Mouse (Mus musculus) limb, embryonic 11.5 days (tissue): Measurements from ENCODE around the gene Mast3. TPM values are rescaled to one million over a fixed set of nuclear protein-coding genes. Genes with fewer than 3 reads are reported as not detected.

ENCODE experiments used
- ATAC-seq: fragments of 200-750 bp; cut with Nextera tagmentation; 2 replicates; pipeline ENCODE4 v1.8.0; 2017; ENCODE audit warnings: low read depth; ENCODE audit not compliant: insufficient number of reproducible peaks, low FRiP score, low TSS enrichment
- DNase-seq: peaks from one replicate; pipeline ENCODE4 v3.0.0-alpha.2; 2015; ENCODE audit warnings: low spot score
- H3K27ac ChIP-seq: fragments of 300-500 bp; sonication (generic); replicated peaks from 2 replicates; pipeline ENCODE4 v1.5.1; 2014; ENCODE audit warnings: low read depth, mild to moderate bottlenecking, low read length
- H3K27me3 ChIP-seq: fragments of 300-500 bp; sonication (generic); 2 replicates; pipeline ENCODE4 v1.6.1; 2014; ENCODE audit warnings: mild to moderate bottlenecking, low read length, mixed read lengths; ENCODE audit not compliant: control insufficient read depth, insufficient read depth
- H3K36me3 ChIP-seq: fragments of 300-500 bp; sonication (generic); 2 replicates; pipeline ENCODE4 v1.6.1; 2014; ENCODE audit warnings: mild to moderate bottlenecking, low read length, moderate library complexity, mixed read lengths; ENCODE audit not compliant: control insufficient read depth, insufficient read depth
- H3K4me1 ChIP-seq: fragments of 300-500 bp; sonication (generic); 2 replicates; pipeline ENCODE4 v1.6.1; 2014; ENCODE audit warnings: low read length, mixed read lengths; ENCODE audit not compliant: control insufficient read depth, insufficient read depth
- H3K4me2 ChIP-seq: fragments of 300-500 bp; sonication (generic); 2 replicates; pipeline ENCODE4 v1.6.1; 2014; ENCODE audit warnings: low read depth, mild to moderate bottlenecking, moderate library complexity; ENCODE audit not compliant: severe bottlenecking
- H3K4me3 ChIP-seq: fragments of 300-500 bp; sonication (generic); 2 replicates; pipeline ENCODE4 v1.5.1; 2014; ENCODE audit warnings: low read depth, low read length
- H3K9ac ChIP-seq: fragments of 300-500 bp; sonication (generic); 2 replicates; pipeline ENCODE4 v1.6.1; 2014; ENCODE audit warnings: mild to moderate bottlenecking, low read length
- H3K9me3 ChIP-seq: fragments of 300-500 bp; sonication (generic); 2 replicates; pipeline ENCODE4 v1.6.1; 2016; ENCODE audit warnings: low read length; ENCODE audit not compliant: control insufficient read depth
- WGBS: fragments of 180-500 bp; shearing (Covaris S2); extraction: QIAGEN DNeasy Blood & Tissue Kit; methylation state at CpG from one replicate; pipeline ENCODE4 v1.1.7; 2014; 5-methylcytosine and 5-hydroxymethylcytosine counted together
- polyA plus RNA-seq: library from polyadenylated mRNA; unstranded; fragments of >200 nt; fragmentation: Nextera tagmentation; extraction: Ambion mirVana; gene quantifications from 2 replicates; pipeline ENCODE4 v1.2.1, GENCODE M21; 2014

Gene Mast3
- polyA plus RNA-seq, 1 experiment from 2014 or later, result 14.6 TPM

DNA sequence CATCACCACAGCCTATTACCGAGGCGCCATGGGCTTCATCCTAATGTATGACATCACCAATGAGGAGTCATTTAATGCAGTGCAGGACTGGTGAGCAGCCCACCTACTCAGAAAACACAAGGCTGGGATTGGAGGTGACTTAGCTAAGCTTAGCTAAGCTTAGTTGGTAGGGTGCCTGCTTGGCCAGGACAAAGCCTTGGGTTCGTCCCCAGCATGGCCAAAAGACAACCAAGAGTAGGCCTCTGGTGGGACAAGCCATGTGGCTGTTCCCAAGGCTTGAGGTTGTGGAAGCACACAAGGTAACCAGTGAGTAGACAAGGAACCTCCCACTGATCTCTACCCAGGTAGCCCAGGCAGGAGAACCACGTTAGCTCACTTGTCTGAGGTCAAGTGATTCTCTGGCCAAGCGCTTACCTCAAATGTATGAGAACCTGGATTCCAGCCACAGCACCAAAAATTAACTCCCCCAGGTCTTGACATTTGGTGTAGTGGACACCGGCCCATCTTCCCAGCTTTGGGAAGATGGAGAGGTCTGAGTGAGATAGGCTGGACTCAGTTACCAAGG is 48.3 kb downstream of the Mast3 start:
- no peak for ATAC-seq
- H3K36me3 ChIP-seq, result peaks cover 3% of the 10 kb centered on the region; the same call in 1 of the 2 replicates
- H3K4me3 ChIP-seq, result no peak overlapping the region
- H3K4me1 ChIP-seq, result peaks cover 14% of the 10 kb centered on the region
- no peak overlapping the region for H3K4me2 ChIP-seq
- no peak overlapping the region for H3K9ac ChIP-seq
- WGBS, result 92% methylated on average over 6 of the region's 6 CpGs
- no peaks in the 10 kb centered on the region for H3K9me3 ChIP-seq
- H3K27ac ChIP-seq, result no peak overlapping the region
- H3K27me3 ChIP-seq, result no peaks in the 10 kb centered on the region
- no peak for DNase-seq

DNA sequence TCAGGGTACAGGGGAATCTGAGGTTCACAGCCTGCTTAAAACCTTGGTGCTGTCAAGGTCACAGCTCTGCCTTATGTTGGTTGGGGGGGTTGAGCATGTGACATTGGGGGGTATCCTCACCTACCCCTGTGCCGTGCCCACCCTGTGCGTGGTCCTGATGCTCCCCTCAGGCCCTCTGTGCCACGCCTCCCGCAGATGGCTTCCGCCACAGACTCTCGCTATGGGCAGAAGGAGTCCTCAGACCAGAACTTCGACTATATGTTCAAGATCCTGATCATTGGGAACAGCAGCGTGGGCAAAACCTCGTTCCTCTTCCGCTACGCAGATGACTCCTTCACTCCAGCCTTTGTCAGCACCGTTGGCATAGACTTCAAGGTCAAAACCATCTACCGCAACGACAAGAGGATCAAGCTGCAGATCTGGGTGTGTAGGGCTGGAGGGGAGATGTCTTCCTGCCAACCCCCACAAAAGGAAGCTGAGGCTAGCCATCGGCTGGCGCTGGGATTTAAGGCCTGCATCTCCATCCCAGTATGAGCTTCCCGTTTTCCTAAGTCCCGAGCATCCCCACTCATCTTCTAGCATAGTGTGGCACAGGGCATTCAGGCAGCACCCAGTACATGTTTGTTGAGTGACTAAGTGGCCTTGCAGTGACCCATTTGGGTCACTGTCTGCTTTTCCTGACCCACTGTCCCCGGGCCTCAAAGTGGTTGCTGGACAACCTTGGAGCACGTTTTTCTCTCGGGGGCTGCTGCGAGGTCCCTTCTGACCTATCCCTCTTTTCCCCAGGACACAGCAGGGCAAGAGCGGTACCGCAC is 49.0 kb downstream of the Mast3 start:
- no peaks in the 10 kb centered on the region for H3K27me3 ChIP-seq
- peak overlapping the region; percentile 84; the same call in 1 of the 2 replicates for H3K4me2 ChIP-seq
- no peak for DNase-seq
- no peak overlapping the region for H3K9ac ChIP-seq
- no peak overlapping the region for H3K27ac ChIP-seq
- peaks cover 14% of the 10 kb centered on the region for H3K4me1 ChIP-seq
- 84% methylated on average over 24 of the region's 24 CpGs for whole genome bisulfite sequencing
- no peak overlapping the region for H3K4me3 ChIP-seq
- H3K36me3 ChIP-seq, result peaks cover 3% of the 10 kb centered on the region; the same call in 1 of the 2 replicates
- H3K9me3 ChIP-seq, result no peaks in the 10 kb centered on the region
- no peak for ATAC-seq

DNA sequence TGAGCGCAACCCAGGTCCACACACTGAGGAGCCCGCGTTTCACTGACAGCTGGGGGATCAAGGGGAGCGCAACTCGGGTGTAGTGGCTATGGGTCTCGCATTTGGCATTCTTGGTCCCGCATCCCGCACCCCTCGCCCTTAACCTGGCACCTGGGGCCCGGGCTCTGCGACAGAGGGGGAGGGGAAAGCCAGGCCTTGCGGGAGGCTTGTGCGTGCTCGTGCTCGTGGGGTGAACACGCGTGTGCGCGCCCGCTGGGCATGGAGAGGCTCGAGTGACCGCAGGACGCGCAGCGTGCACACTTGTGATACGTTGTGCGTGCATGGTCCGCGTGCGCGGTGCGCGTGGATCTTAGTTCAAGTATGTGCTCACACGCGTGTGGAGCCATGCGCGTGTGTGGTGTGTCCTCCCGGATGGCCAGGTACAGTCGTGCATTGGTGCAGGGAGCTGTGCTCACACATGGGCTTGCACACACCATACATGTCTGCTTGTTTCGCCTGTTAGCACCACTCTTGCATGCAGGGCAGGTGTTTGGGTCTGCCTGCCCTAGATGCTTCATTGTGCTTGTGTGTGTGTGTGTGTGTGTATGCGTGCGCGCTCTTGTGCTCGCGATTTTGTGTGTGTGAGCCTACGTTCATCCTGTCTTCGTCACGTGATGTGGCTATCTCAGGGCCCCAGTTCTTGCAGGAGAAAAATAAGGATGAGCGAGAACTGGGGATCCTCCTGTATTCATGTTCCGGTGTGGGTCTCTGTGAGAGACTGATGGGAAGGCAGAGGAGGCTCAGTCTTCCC is 49.8 kb downstream of the Mast3 start:
- H3K9ac ChIP-seq, result peak overlapping the region; percentile 64
- WGBS, result 17% methylated on average over 50 of the region's 50 CpGs
- DNase-seq, result peak; percentile 65
- H3K4me3 ChIP-seq, result peak overlapping the region; percentile 60
- H3K27ac ChIP-seq, result no peak overlapping the region
- H3K27me3 ChIP-seq, result no peaks in the 10 kb centered on the region
- H3K9me3 ChIP-seq, result no peaks in the 10 kb centered on the region
- H3K4me1 ChIP-seq, result peaks cover 14% of the 10 kb centered on the region
- H3K4me2 ChIP-seq, result peak overlapping the region; percentile 84
- H3K36me3 ChIP-seq, result peaks cover 3% of the 10 kb centered on the region; the same call in 1 of the 2 replicates
- ATAC-seq, result peak; percentile 4

DNA sequence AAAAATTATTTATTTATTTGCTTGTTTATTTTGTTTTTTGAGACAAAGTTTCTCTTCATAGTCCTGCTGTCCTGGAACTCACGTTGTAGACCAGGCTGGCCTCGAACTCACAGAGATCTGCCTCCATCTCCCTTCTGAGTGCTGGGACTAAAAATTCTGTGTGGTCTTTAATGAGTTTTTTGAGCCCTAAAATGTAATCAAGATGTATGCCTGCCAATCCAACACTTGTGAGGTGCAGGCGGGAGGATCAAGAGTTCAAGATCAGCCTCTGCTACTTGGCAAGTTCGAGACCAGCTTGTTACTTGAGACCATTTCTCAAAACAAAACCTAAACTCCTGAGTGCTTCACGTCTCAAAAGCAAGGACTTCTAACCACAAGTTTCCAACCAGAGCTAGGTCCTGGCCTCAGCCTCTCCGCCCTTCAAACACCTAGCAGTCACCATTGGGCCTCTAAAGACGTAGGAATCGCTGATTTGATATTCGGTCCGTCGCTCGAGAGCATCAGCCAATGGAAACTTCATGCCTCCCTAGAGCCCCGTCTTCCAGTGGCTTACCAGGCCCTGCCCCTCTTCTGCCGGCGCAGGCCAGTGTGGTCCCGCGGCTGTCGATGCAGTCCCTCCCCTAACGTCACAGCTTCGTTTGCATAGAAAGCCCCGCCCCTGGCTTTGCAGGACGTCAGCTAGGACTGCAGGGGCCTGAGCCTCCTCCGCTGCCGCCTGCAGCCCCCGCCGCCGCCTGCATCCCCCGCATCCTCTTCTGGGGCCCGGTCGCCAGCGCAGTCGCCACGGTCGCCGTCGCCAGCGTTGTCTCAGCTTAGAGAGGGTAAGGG is 50.6 kb downstream of the Mast3 start, which contains the start of gene Rab3a:
Gene Rab3a (plus strand): TSS at position 637 of the 828 bp plus-strand sequence.
- no peaks in the 10 kb centered on the region for H3K9me3 ChIP-seq
- peak; percentile 97 for DNase-seq
- WGBS, result 7% methylated on average over 37 of the region's 37 CpGs
- H3K4me2 ChIP-seq, result peak within 1 kb of the TSS; percentile 84
- H3K4me3 ChIP-seq, result peak within 1 kb of the TSS; percentile 60
- peak; percentile 92 for ATAC-seq
- H3K27ac ChIP-seq, result no peak within 1 kb of the TSS
- peaks cover 3% of the 10 kb centered on the region; the same call in 1 of the 2 replicates for H3K36me3 ChIP-seq
- peak within 1 kb of the TSS; percentile 64 for H3K9ac ChIP-seq
- peaks cover 11% of the 10 kb centered on the region for H3K4me1 ChIP-seq
- H3K27me3 ChIP-seq, result no peaks in the 10 kb centered on the region

DNA sequence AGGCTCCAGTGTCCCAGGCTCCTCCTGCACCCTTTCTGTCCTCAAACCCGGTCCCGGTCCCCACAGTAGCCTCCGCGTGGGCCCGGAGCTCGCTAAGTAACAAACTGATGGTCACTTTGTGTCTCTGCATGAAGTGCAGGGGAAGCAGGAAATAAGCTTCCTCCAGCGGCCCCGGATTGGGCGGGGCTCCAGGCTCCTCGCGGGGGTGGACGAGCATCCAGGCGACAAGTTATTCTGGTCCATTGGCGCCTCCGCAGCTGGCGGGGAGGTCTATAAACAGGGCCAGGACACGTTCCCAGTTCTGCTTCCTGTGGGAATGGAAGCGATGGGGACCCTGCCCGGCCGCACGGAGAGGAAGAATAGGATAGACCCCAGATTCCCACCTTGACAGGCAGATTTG is 51.7 kb downstream of the Mast3 start:
- peak overlapping the region; percentile 58; the same call in 1 of the 2 replicates for H3K27ac ChIP-seq
- peak; percentile 55 for DNase-seq
- no peaks in the 10 kb centered on the region; the same call in 1 of the 2 replicates for H3K36me3 ChIP-seq
- no peak for ATAC-seq
- no peaks in the 10 kb centered on the region for H3K9me3 ChIP-seq
- peaks cover 11% of the 10 kb centered on the region for H3K4me1 ChIP-seq
- WGBS, result 19% methylated on average over 21 of the region's 21 CpGs
- H3K9ac ChIP-seq, result peak overlapping the region; percentile 37; the same call in 1 of the 2 replicates
- no peaks in the 10 kb centered on the region; the same call in 1 of the 2 replicates for H3K27me3 ChIP-seq
- peak overlapping the region; percentile 22; the same call in 1 of the 2 replicates for H3K4me2 ChIP-seq
- H3K4me3 ChIP-seq, result no peak overlapping the region

DNA sequence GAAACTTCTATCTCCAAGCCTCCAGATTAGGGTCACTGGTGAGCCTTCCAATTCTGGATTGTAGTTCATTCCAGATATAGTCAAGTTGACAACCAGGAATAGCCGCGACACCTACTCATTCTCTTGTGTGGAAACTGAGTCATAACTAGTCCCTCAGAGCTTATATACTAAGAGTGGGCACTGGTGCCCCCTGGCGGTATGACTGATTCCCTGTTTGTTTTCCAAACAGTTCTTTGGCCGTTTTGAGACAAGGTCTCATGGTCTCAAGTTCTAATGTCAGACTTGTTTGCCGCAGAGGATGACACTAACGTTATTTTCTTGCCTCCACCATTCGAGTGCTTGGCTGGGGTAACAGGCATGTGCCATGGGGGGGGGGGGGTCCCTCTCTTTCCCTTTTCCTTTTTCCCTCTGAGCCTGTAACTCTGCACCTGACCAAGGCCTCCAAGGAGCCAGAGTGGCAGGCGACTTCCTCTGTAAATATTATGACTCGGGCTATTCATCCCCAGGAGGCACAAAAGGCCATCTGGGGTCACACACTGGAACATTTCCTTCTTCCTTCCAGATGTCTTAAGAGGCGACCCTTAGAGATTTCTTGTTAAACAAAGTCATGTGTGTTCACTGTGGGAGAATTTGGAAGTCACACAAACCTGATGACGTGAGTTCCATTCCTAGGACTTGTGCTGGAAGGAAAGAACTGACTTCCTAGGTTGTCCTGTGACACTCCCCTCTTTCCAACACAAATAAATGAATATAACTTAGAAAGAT is 52.7 kb downstream of the Mast3 start:
- Histone ChIP-seq H3K9me3 (no peaks in the 10 kb centered on the region), H3K36me3 (no peaks in the 10 kb centered on the region; the same call in 1 of the 2 replicates), H3K4me2 (no peak overlapping the region), H3K4me3 (no peak overlapping the region), H3K27me3 (peaks cover 6% of the 10 kb centered on the region), H3K4me1 (peaks cover 11% of the 10 kb centered on the region), H3K27ac (no peak overlapping the region), H3K9ac (no peak overlapping the region)
- DNase-seq, result peak; percentile 79
- 22% methylated on average over 11 of the region's 11 CpGs for WGBS
- no peak for ATAC-seq

DNA sequence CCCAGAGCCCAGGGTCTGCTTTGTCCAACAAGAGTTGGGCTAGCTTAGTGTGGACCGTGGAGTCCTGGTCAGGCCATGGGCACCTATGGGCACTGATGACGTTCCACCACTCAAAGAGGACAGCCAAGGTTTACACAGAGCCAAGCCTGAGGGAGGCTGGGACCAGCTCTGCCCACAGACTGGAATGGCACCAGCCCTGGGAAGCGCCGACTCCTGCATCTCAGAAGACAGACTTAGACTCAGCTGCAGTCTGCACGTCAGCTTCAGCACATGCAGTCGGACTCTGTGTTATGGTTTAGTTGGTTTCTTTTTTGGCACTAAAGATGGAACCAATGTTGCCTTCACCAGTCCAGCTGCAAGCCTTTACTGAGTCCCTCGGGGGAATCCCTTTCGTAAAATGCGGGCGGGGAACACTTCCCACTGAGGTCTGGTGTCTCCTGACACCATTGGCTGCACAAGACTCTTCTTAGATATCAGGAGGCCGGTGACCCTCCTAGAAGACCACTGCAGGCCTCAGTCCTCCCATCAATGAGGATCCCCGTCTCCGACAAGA is 54.6 kb downstream of the Mast3 start:
- Histone ChIP-seq H3K9me3 (no peaks in the 10 kb centered on the region), H3K4me2 (no peak overlapping the region), H3K27ac (no peak overlapping the region), H3K4me1 (peaks cover 9% of the 10 kb centered on the region), H3K9ac (no peak overlapping the region), H3K4me3 (no peak overlapping the region), H3K27me3 (peaks cover 23% of the 10 kb centered on the region), H3K36me3 (no peaks in the 10 kb centered on the region)
- ATAC-seq (no peak), DNase-seq (no peak)
- WGBS, result 88% methylated on average over 13 of the region's 13 CpGs
